Mouse (Mus musculus) spleen, adult 12 weeks (tissue): Measurements from ENCODE around the gene Pon2.
"Not testable (repeated sequence)": the region's sequence is repeated elsewhere in the genome, so short reads cannot be mapped to it uniquely, and the experiment has no call there.

ENCODE experiments used
- DNase-seq: peaks from one replicate; pipeline ENCODE4 v3.0.0; 2022; ENCODE audit warnings: low spot score

Gene Pon2

GRCm38 (mm10) chr6:5223551-5223950 lies 74.7 kb downstream of the Pon2 start:
- not testable (repeated sequence) for DNase-seq

DNA sequence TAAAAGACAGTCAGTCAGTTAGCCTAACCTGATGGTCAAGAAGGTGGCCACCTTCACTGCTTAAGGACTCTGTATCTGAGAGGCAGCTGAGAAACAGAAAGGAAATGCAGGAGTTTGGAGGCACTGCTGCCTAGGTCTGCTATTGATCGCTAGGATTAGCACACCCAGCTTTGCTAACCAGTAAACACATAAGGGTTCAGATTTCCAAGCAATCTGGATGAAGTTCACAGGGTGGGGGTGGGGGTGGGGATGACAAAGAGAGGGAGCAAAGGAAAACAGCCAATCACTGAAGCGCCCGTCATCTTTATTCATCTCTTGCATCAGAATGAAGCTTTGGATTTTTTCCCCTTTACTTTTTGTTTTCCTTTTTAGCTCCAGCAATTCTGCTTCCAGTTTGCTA lies 76.2 kb downstream of the Pon2 start:
- no peak for DNase-seq

DNA sequence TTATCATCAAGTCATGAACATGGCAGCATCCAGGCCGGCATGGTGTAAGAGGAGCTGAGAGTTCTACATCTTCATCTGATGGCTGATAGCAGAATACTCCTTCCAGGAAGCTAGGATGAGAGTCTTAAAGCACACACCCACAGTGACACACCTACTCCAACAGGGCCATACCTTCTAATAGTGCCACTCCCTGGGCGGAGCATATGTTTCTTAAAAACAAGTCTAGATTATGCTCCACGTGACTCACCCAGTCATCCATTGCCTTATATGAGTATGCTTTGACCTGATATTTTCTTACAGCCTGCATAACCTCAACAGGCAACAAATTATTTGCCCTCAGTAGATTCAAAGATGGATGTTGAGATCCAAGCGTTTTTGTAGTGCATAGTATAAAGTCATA lies 80.1 kb downstream of the Pon2 start:
- DNase-seq, result no peak
